Mouse (Mus musculus): ENCODE measurements at regions not wholly inside any gene's neighbourhood (a gene's known extent, or its start where the extent isn't known, plus 50 kb on each side); places are given as distances from the start of the nearest gene placed in this dataset.

- Histone ChIP-seq H3K4me3 (ENCODE audit: control insufficient read depth in 1 of 2, insufficient read depth in 1 of 2, low read depth in 2 of 2, low read length in 2 of 2) (no peak overlapping the region), H3K9me3 (replicated peaks; ENCODE audit: insufficient read depth, low read length) (no peaks in the 10 kb centered on the region)
- TF ChIP-seq UBTF (IDR thresholded peaks at IDR 0.05; ENCODE audit: borderline replicate concordance, insufficient read depth, low read depth, low read length) = no peak
- TF ChIP-seq MYC (IDR thresholded peaks at IDR 0.05; ENCODE audit: low read depth, low read length) = no peak
- no peak for TF ChIP-seq GATA1 (IDR thresholded peaks at IDR 0.05; ENCODE audit: low read depth, low read length)
- no peak for TF ChIP-seq RCOR1 (IDR thresholded peaks at IDR 0.05; ENCODE audit: low read depth, low read length)
- no peak for TF ChIP-seq NRF1 (IDR thresholded peaks at IDR 0.05; ENCODE audit: insufficient read depth, low read depth, low read length, poor library complexity, severe bottlenecking)
- no peak for TF ChIP-seq GABPA (IDR thresholded peaks at IDR 0.05; ENCODE audit: low read depth, low read length)
- no peak for TF ChIP-seq MAZ (IDR thresholded peaks at IDR 0.05; ENCODE audit: low read depth, low read length)
- TF ChIP-seq CHD1 (IDR thresholded peaks at IDR 0.05; ENCODE audit: low read depth, low read length) = no peak
- TF ChIP-seq USF1 (IDR thresholded peaks at IDR 0.05; ENCODE audit: low read depth, low read length) = no peak
- no peak for TF ChIP-seq SMC3 (IDR thresholded peaks at IDR 0.05; ENCODE audit: low read depth, low read length)
- no peak for TF ChIP-seq ETS1 (IDR thresholded peaks at IDR 0.05; ENCODE audit: low read depth, low read length)
- TF ChIP-seq CTCF (IDR thresholded peaks at IDR 0.05 in 2 of 3, conservative IDR thresholded peaks at IDR 0.05 in 1 of 3; ENCODE audit: control insufficient read depth in 1 of 3, insufficient read depth in 1 of 3, low read depth in 2 of 3, low read length in 3 of 3, poor library complexity in 1 of 3, severe bottlenecking in 1 of 3) = no peak
- no peak for TF ChIP-seq ZMIZ1 (IDR thresholded peaks at IDR 0.05; ENCODE audit: low read depth, low read length)
- TF ChIP-seq TCF12 (IDR thresholded peaks at IDR 0.05; ENCODE audit: low read depth, low read length) = no peak
- no peak for TF ChIP-seq POLR2AphosphoS2 (IDR thresholded peaks at IDR 0.05; ENCODE audit: low read length)
- no peak for TF ChIP-seq E2F4 (IDR thresholded peaks at IDR 0.05; ENCODE audit: borderline replicate concordance, low read depth, low read length)
- no peak for TF ChIP-seq MAX (IDR thresholded peaks at IDR 0.05; ENCODE audit: low read length)
- TF ChIP-seq POLR2AphosphoS5 (IDR thresholded peaks at IDR 0.05; ENCODE audit: borderline replicate concordance, low read depth, low read length) = no peak
- no peak for TF ChIP-seq RAD21 (IDR thresholded peaks at IDR 0.05; ENCODE audit: low read depth, low read length)
Observed at GRCm38 (mm10) chr10:39216142-39216904, 52.7 kb upstream of the Ccn6 start.

DNA sequence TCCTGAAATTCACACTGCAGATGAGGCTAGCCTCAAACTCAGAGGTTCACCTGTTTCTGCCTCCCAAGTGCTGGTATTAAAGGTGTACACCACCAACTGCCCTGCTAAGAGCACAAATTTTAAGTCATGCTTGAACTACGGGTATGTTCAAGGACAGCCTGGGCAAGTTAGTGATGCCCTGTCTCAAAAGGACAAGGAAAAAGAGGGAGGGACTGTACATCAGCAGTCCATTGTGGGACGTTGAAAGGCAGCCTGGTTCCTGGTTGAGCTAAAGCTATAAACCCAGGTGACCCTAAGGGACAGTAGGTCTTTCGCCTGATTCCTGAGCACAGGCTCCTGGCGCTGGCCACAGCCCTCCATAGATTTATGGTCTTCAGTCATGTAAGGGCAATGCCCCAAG, 51.0 kb upstream of the Ccn6 start:
- no peaks in the 10 kb centered on the region for H3K36me3 ChIP-seq (ENCODE audit: control insufficient read depth in 1 of 2, insufficient read depth in 2 of 2, low read length in 2 of 2)
- DNase-seq (ENCODE audit: low read depth, low spot score) = no peak
- no peaks in the 10 kb centered on the region for H3K79me2 ChIP-seq (ENCODE audit: control insufficient read depth, insufficient read depth, low read length, poor library complexity)
- no peak overlapping the region for H3K27ac ChIP-seq (ENCODE audit: control insufficient read depth, low read depth, low read length)
- H3K9ac ChIP-seq (ENCODE audit: control insufficient read depth, low read depth, low read length, poor library complexity, severe bottlenecking) = no peak overlapping the region
- H3K4me1 ChIP-seq (ENCODE audit: control insufficient read depth in 1 of 2, insufficient read depth in 2 of 2, low read length in 2 of 2) = no peaks in the 10 kb centered on the region
- H3K27me3 ChIP-seq (ENCODE audit: control insufficient read depth in 1 of 2, insufficient read depth in 2 of 2, low read length in 2 of 2) = no peaks in the 10 kb centered on the region
- no peak overlapping the region for H3K4me3 ChIP-seq (ENCODE audit: control insufficient read depth in 1 of 2, insufficient read depth in 1 of 2, low read depth in 2 of 2, low read length in 2 of 2)
- no peaks in the 10 kb centered on the region for H3K9me3 ChIP-seq (replicated peaks; ENCODE audit: insufficient read depth, low read length)
- TF ChIP-seq USF2 (IDR thresholded peaks at IDR 0.05; ENCODE audit: borderline replicate concordance in 1 of 2, insufficient read depth in 1 of 2, low read depth in 1 of 2, low read length in 2 of 2) (no peak), POLR2AphosphoS5 (IDR thresholded peaks at IDR 0.05; ENCODE audit: borderline replicate concordance, low read depth, low read length) (no peak), RCOR1 (IDR thresholded peaks at IDR 0.05; ENCODE audit: low read depth, low read length) (no peak), KAT2A (conservative IDR thresholded peaks at IDR 0.05; ENCODE audit: low read depth, low read length) (no peak), TAL1 (IDR thresholded peaks at IDR 0.05; ENCODE audit: low read length) (no peak), MAFK (IDR thresholded peaks at IDR 0.05; ENCODE audit: borderline replicate concordance, low read depth, low read length) (no peak), ETS1 (IDR thresholded peaks at IDR 0.05; ENCODE audit: low read depth, low read length) (no peak), MAX (IDR thresholded peaks at IDR 0.05; ENCODE audit: low read length) (no peak), SIN3A (IDR thresholded peaks at IDR 0.05; ENCODE audit: low read length) (no peak), TBP (IDR thresholded peaks at IDR 0.05; ENCODE audit: low read depth, low read length) (no peak), MXI1 (IDR thresholded peaks at IDR 0.05; ENCODE audit: low read depth, low read length) (no peak), CHD1 (IDR thresholded peaks at IDR 0.05; ENCODE audit: low read depth, low read length) (no peak), POLR2A (IDR thresholded peaks at IDR 0.05; ENCODE audit: control insufficient read depth in 1 of 2, insufficient read depth in 1 of 2, low read depth in 1 of 2, low read length in 2 of 2, poor library complexity in 1 of 2) (no peak), EP300 (IDR thresholded peaks at IDR 0.05; ENCODE audit: low read depth in 1 of 2, low read length in 2 of 2) (no peak)

More at GRCm38 (mm10) chr10:39216142-39216904, 52.7 kb upstream of the Ccn6 start:
- no peaks in the 10 kb centered on the region for H3K79me2 ChIP-seq (ENCODE audit: control insufficient read depth, insufficient read depth, low read length, poor library complexity)
- no peaks in the 10 kb centered on the region for H3K36me3 ChIP-seq (ENCODE audit: control insufficient read depth in 1 of 2, insufficient read depth in 2 of 2, low read length in 2 of 2)
- H3K27me3 ChIP-seq (ENCODE audit: control insufficient read depth in 1 of 2, insufficient read depth in 2 of 2, low read length in 2 of 2) = no peaks in the 10 kb centered on the region
- no peak for DNase-seq (ENCODE audit: low read depth, low spot score)
- no peak overlapping the region for H3K27ac ChIP-seq (ENCODE audit: control insufficient read depth, low read depth, low read length)
- no peak overlapping the region for H3K9ac ChIP-seq (ENCODE audit: control insufficient read depth, low read depth, low read length, poor library complexity, severe bottlenecking)
- no peaks in the 10 kb centered on the region for H3K4me1 ChIP-seq (ENCODE audit: control insufficient read depth in 1 of 2, insufficient read depth in 2 of 2, low read length in 2 of 2)

All from MEL (cell line).